Mouse (Mus musculus) splenic B cell, adult 2 months (primary cell): ENCODE measurements around the gene Shq1.

Experiments used
- DNase-seq: peaks from one replicate; pipeline ENCODE4 v3.0.0-alpha.2; 2011; ENCODE audit warnings: low read depth, low spot score
- H3K27me3 ChIP-seq: 2 replicates; pipeline ENCODE4 v1.6.1; 2012; ENCODE audit warnings: mild to moderate bottlenecking, low read length, moderate library complexity, mixed read lengths; ENCODE audit not compliant: control insufficient read depth, poor library complexity, insufficient read depth, severe bottlenecking
- H3K36me3 ChIP-seq: 2 replicates; pipeline ENCODE4 v1.6.1; 2012; ENCODE audit warnings: mild to moderate bottlenecking, low read length, moderate library complexity, mixed read lengths; ENCODE audit not compliant: control insufficient read depth, poor library complexity, insufficient read depth, severe bottlenecking

Shq1 gene

GRCm38 (mm10) chr6:100558057-100558456 is 112.9 kb downstream of the Shq1 start:
- DNase-seq: no peak
- Histone ChIP-seq H3K36me3 (no peaks in the 10 kb centered on the region), H3K27me3 (no peaks in the 10 kb centered on the region; the same call in 1 of the 2 replicates)

GRCm38 (mm10) chr6:100542154-100542997 is 128.6 kb downstream of the Shq1 start:
- no peaks in the 10 kb centered on the region for H3K27me3 ChIP-seq
- no peaks in the 10 kb centered on the region for H3K36me3 ChIP-seq
- no peak for DNase-seq

DNA sequence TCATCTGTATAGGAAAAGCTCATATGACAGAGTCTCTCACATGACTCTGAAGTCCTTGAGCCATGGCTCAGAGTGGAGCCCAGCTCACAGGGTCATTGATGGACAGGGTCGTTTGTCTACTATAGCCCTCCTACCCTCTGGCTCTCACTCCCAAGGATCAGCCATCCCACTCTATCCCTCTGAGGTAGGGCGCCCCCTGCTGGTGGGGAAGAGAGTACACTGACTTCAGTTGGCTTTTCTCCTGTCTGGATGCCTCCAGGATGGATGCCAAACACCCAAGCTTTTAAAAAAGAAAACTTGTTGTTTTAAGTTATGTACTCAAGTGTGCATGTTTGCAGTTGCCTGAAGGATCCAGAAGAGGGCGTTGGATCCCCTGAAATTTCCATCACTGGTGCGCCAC is 131.3 kb downstream of the Shq1 start:
- peak; percentile 24 for DNase-seq
- H3K36me3 ChIP-seq: no peaks in the 10 kb centered on the region
- H3K27me3 ChIP-seq: no peaks in the 10 kb centered on the region

DNA sequence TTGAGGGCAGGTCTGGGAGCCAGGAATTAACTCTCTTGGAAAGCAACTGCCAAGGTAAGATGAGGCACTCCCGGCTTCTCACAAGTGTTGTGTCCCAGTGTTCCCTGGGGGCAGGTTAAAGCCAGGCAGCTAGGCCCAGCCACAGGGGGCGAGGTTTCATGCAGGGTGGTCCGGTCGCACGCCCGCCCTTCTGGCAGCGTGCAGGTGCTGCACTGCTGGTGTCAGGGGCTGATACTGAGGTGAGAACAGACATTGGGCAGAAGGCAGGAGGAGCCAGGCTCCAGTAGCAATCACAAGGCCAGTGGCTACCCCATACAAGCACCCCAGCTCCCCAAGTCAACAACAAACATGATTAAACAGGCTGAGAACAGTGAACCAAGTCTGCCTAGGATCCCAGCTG is 132.4 kb downstream of the Shq1 start:
- Histone ChIP-seq H3K27me3 (no peaks in the 10 kb centered on the region), H3K36me3 (no peaks in the 10 kb centered on the region)
- no peak for DNase-seq

DNA sequence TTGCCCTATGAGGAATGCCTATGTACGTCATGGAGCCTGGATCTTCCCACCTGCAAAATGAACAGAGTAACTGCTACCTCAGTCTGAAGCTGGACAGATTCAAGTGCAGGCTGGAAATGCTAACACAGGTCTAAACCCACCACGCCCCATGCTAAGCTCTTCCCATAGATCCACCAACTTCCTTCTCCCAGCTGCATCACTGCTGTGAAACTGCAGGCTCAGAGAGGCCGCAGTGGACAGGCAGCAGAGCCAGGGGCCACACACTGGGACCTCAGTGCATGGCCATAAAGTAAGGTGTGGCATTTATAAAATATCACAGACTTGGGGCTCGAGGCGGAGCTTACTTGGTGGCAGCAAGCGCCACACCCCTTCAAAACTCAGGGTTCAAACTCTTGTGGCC is 133.0 kb downstream of the Shq1 start:
- Histone ChIP-seq H3K27me3 (no peaks in the 10 kb centered on the region), H3K36me3 (no peaks in the 10 kb centered on the region)
- DNase-seq: no peak

DNA sequence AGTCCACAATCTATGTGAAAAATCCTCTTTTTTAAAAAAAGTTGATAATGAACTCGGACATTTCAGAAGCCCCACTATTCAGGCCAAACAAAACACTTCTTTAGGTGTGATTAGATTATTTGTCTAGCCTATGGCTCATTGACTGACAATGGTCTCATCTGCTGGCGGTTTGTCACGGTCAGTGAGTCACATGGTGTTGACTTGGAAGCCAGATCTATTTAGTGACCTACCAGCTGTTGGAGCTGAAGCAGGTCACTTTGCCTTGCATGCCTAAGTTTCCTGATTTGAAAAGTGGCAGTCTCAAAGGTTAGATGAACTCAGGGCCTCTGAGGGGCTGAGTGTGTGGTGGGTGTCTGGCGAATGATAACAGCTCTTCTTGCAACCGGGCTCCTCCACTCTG is 133.9 kb downstream of the Shq1 start:
- no peak for DNase-seq
- no peaks in the 10 kb centered on the region for H3K27me3 ChIP-seq
- H3K36me3 ChIP-seq: no peaks in the 10 kb centered on the region

DNA sequence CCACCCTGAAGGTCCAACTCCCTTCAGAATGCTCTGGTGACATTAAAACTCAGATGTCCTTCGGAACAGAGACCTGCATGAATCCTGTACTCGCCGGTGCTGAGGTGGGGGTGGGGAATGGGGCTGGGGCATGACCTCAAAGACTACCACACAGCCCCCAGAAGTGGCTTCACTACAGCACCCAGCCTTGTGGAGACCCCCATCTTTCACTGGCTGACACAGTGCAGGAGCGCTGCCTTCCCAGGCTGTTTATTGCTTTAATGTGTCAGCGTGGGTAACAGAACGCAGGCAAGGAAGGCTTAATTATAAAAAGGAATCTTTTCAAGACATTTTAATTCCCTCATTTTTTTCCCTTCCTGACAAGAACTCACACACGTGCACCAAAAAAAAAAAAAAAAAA is 137.6 kb downstream of the Shq1 start:
- no peak for DNase-seq
- no peaks in the 10 kb centered on the region for H3K27me3 ChIP-seq
- H3K36me3 ChIP-seq: no peaks in the 10 kb centered on the region

DNA sequence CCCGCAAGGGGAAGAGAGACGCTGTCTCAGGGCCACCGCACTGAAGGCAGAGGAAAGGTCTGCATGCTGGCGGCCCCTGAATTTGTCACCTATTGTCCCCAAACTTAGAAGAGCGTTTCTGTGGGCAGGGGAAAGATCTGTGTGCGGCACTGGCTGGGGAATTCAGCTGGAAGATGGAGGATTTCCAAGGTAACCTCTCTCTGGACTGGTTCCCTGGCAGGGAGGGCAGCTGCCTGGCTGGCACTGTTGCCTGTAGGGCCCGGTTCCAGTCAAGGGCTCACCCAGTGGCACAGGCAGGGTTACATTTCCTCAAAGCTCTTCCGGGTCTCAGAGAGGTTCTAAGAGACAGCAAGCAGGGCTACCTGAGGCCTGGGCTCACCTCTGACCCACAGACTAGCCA is 138.6 kb downstream of the Shq1 start:
- DNase-seq: no peak
- no peaks in the 10 kb centered on the region for H3K36me3 ChIP-seq
- no peaks in the 10 kb centered on the region for H3K27me3 ChIP-seq

- no peaks in the 10 kb centered on the region for H3K36me3 ChIP-seq
- H3K27me3 ChIP-seq: no peaks in the 10 kb centered on the region
- no peak for DNase-seq
Measured at GRCm38 (mm10) chr6:100529673-100530072, 141.3 kb downstream of the Shq1 start.

GRCm38 (mm10) chr6:100528556-100528955 is 142.4 kb downstream of the Shq1 start:
- no peaks in the 10 kb centered on the region for H3K27me3 ChIP-seq

GRCm38 (mm10) chr6:100527972-100528371 is 143.0 kb downstream of the Shq1 start:
- DNase-seq: peak; percentile 40

More at GRCm38 (mm10) chr6:100528556-100528955, 142.4 kb downstream of the Shq1 start:
- H3K36me3 ChIP-seq: no peaks in the 10 kb centered on the region
- DNase-seq: no peak

DNA sequence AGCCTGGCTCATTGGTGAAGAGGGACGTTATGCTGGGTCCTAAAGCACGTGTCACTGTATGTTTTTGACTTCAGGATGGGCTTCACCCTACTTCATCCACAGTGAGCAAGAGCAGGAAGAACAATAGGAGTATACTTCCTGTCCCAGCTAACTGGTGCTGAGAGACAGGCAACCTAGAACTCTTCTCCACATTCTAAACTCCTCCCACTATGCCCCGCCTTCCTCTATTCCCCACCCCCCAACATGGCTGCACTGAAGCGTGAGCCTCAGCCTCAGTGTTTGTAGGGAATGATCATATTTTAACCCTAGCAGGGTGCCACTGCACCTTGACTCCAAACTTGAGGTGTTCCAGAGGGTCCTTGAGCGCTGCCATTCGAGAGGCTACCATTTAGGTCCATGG is 143.8 kb downstream of the Shq1 start:
- no peak for DNase-seq
- H3K36me3 ChIP-seq: no peaks in the 10 kb centered on the region
- H3K27me3 ChIP-seq: no peaks in the 10 kb centered on the region

More at GRCm38 (mm10) chr6:100527972-100528371, 143.0 kb downstream of the Shq1 start:
- Histone ChIP-seq H3K27me3 (no peaks in the 10 kb centered on the region), H3K36me3 (no peaks in the 10 kb centered on the region)

- no peak for DNase-seq
- Histone ChIP-seq H3K36me3 (no peaks in the 10 kb centered on the region), H3K27me3 (no peaks in the 10 kb centered on the region)
Measured at GRCm38 (mm10) chr6:100526066-100526465, 144.9 kb downstream of the Shq1 start.

DNA sequence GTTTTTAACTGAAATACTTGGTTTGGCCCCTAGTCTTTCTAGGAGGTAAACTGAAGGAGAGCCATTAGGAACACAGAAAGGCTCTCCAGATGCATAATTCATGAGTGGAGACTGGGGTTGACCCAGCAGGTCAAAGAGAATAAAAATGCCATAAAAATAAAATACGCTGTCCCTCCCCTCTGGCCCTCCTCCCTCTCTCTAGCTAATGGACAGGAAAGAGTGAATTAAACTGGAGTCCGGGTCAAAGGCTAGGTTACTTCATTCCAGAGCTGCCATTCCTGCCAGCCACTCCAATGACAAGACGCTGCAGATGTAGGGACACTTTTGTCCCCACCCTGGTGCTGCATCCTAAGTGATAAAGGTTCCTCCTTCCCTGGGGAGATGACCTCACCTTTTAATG is 145.5 kb downstream of the Shq1 start:
- Histone ChIP-seq H3K27me3 (no peaks in the 10 kb centered on the region), H3K36me3 (no peaks in the 10 kb centered on the region)
- DNase-seq: no peak

- H3K36me3 ChIP-seq: no peaks in the 10 kb centered on the region
- no peak for DNase-seq
Measured at GRCm38 (mm10) chr6:100522495-100522894, 148.5 kb downstream of the Shq1 start.

More at GRCm38 (mm10) chr6:100522495-100522894, 148.5 kb downstream of the Shq1 start:
- H3K27me3 ChIP-seq: no peaks in the 10 kb centered on the region
